Mouse (Mus musculus) stomach, embryonic 14.5 days (tissue): ENCODE data around the gene Aldh3b1. TPM values are rescaled to one million over a fixed set of nuclear protein-coding genes. Genes with fewer than 3 reads are reported as not detected.

Experiments used
- ATAC-seq: fragments of 200-750 bp; cut with Nextera tagmentation; 2 replicates; pipeline ENCODE4 v1.8.0; 2017; ENCODE audit warnings: low read depth, moderate TSS enrichment; ENCODE audit not compliant: insufficient number of reproducible peaks, insufficient read depth, low FRiP score
- H3K27ac ChIP-seq: fragments of 300-500 bp; sonication (generic); 2 replicates; pipeline ENCODE4 v1.5.1; 2014; ENCODE audit warnings: mild to moderate bottlenecking, low read length, moderate library complexity, mixed read lengths
- H3K27me3 ChIP-seq: fragments of 300-500 bp; sonication (generic); 2 replicates; pipeline ENCODE4 v1.6.1; 2014; ENCODE audit warnings: low read length, control low read depth, mixed read lengths; ENCODE audit not compliant: control insufficient read depth, insufficient read depth
- H3K36me3 ChIP-seq: fragments of 300-500 bp; sonication (generic); 2 replicates; pipeline ENCODE4 v1.6.1; 2014; ENCODE audit warnings: mild to moderate bottlenecking, control low read depth, low read length, moderate library complexity, mixed read lengths; ENCODE audit not compliant: control insufficient read depth, insufficient read depth
- H3K4me1 ChIP-seq: fragments of 300-500 bp; sonication (generic); 2 replicates; pipeline ENCODE4 v1.6.1; 2014; ENCODE audit warnings: low read length, control low read depth, mixed read lengths; ENCODE audit not compliant: control insufficient read depth, insufficient read depth
- H3K4me2 ChIP-seq: fragments of 300-500 bp; sonication (generic); replicated peaks from 2 replicates; pipeline ENCODE4 v1.6.1; 2014; ENCODE audit warnings: low read depth, low read length, control low read depth
- H3K4me3 ChIP-seq: fragments of 300-500 bp; sonication (generic); 2 replicates; pipeline ENCODE4 v1.5.1; 2014; ENCODE audit warnings: low read depth, low read length, control low read depth
- H3K9ac ChIP-seq: fragments of 300-500 bp; sonication (generic); replicated peaks from 2 replicates; pipeline ENCODE4 v1.6.1; 2014; ENCODE audit warnings: low read depth, mild to moderate bottlenecking, control low read depth, low read length, moderate library complexity, mixed read lengths
- H3K9me3 ChIP-seq: fragments of 300-500 bp; sonication (generic); 2 replicates; pipeline ENCODE4 v1.6.1; 2016; ENCODE audit warnings: low read depth, low read length, control low read depth; ENCODE audit not compliant: control insufficient read depth
- WGBS: fragments of 180-500 bp; shearing (Covaris S2); extraction: QIAGEN DNeasy Blood & Tissue Kit; methylation state at CpG from one replicate; pipeline ENCODE4 v1.1.7; 2014; 5-methylcytosine and 5-hydroxymethylcytosine counted together
- polyA plus RNA-seq: library from polyadenylated mRNA; unstranded; fragments of >200 nt; fragmentation: Nextera tagmentation; extraction: Ambion mirVana; gene quantifications from 2 replicates; pipeline ENCODE4 v1.2.1, GENCODE M21; 2014

The Aldh3b1 gene
- polyA plus RNA-seq, 1 experiment from 2014 or later: 1.2 TPM

- Histone ChIP-seq H3K4me2 (peak within 1 kb of the TSS; percentile 84), H3K36me3 (peaks cover 19% of the 10 kb centered on the region), H3K4me3 (peak within 1 kb of the TSS; percentile 66), H3K9ac (peak within 1 kb of the TSS; percentile 65), H3K4me1 (peaks cover 15% of the 10 kb centered on the region), H3K9me3 (no peaks in the 10 kb centered on the region), H3K27me3 (no peaks in the 10 kb centered on the region), H3K27ac (peak within 1 kb of the TSS; percentile 76)
- WGBS: under 1% methylated on average over 43 of the region's 43 CpGs
- ATAC-seq: peak; percentile 98
Observed at GRCm38 (mm10) chr19:3912337-3913204, 17.0 kb downstream of the Aldh3b1 start, which contains the start of gene Ndufs8. TSS of gene Ndufs8 (minus strand) at chr19:3912774.

GRCm38 (mm10) chr19:3910206-3910605 is 19.4 kb downstream of the Aldh3b1 start:
- Histone ChIP-seq H3K27ac (no peak overlapping the region), H3K27me3 (no peaks in the 10 kb centered on the region), H3K4me1 (peaks cover 30% of the 10 kb centered on the region), H3K36me3 (peaks cover 19% of the 10 kb centered on the region), H3K4me3 (no peak overlapping the region), H3K9me3 (no peaks in the 10 kb centered on the region), H3K4me2 (no peak overlapping the region), H3K9ac (no peak overlapping the region)
- 81% methylated on average over 5 of the region's 5 CpGs for WGBS
- ATAC-seq: no peak

- ATAC-seq: no peak
- Histone ChIP-seq H3K4me2 (peak overlapping the region; percentile 78), H3K4me1 (peaks cover 27% of the 10 kb centered on the region), H3K36me3 (peaks cover 23% of the 10 kb centered on the region), H3K9me3 (no peaks in the 10 kb centered on the region), H3K4me3 (0 out of 2 replicates have a peak overlapping the region, but pooled peaks have one; percentile 55), H3K27me3 (no peaks in the 10 kb centered on the region), H3K9ac (no peak overlapping the region), H3K27ac (no peak overlapping the region)
- 76% methylated on average over 8 of the region's 8 CpGs for WGBS
Observed at GRCm38 (mm10) chr19:3907876-3908660, 21.5 kb downstream of the Aldh3b1 start.

- H3K36me3 ChIP-seq: peaks cover 33% of the 10 kb centered on the region
Observed at GRCm38 (mm10) chr19:3906795-3907786, 22.5 kb downstream of the Aldh3b1 start, which contains the start of gene Tcirg1. TSS of gene Tcirg1 (minus strand) at chr19:3907133.

GRCm38 (mm10) chr19:3906326-3906725 is 23.3 kb downstream of the Aldh3b1 start:
- peaks cover 37% of the 10 kb centered on the region for H3K36me3 ChIP-seq
- peak overlapping the region; percentile 55 for H3K4me3 ChIP-seq
- H3K9me3 ChIP-seq: no peaks in the 10 kb centered on the region
- H3K27me3 ChIP-seq: no peaks in the 10 kb centered on the region
- peaks cover 23% of the 10 kb centered on the region for H3K4me1 ChIP-seq
- peak overlapping the region; percentile 52 for H3K9ac ChIP-seq
- peak overlapping the region; percentile 29; the same call in 1 of the 2 replicates for H3K27ac ChIP-seq
- no peak for ATAC-seq
- H3K4me2 ChIP-seq: peak overlapping the region; percentile 78
- WGBS: 32% methylated on average over 10 of the region's 10 CpGs

More at GRCm38 (mm10) chr19:3906795-3907786, 22.5 kb downstream of the Aldh3b1 start, which contains the start of gene Tcirg1:
- 3% methylated on average over 36 of the region's 36 CpGs for WGBS
- Histone ChIP-seq H3K4me3 (peak within 1 kb of the TSS; percentile 55), H3K27ac (peak within 1 kb of the TSS; percentile 61; the same call in 1 of the 2 replicates), H3K4me1 (peaks cover 27% of the 10 kb centered on the region), H3K4me2 (peak within 1 kb of the TSS; percentile 78), H3K27me3 (no peaks in the 10 kb centered on the region), H3K9me3 (no peaks in the 10 kb centered on the region), H3K9ac (peak within 1 kb of the TSS; percentile 52)
- peak; percentile 89 for ATAC-seq

- peak overlapping the region; percentile 78 for H3K4me2 ChIP-seq
- H3K9me3 ChIP-seq: no peaks in the 10 kb centered on the region
- peaks cover 32% of the 10 kb centered on the region for H3K36me3 ChIP-seq
- no peaks in the 10 kb centered on the region for H3K27me3 ChIP-seq
- no peak overlapping the region; the same call in 1 of the 2 replicates for H3K9ac ChIP-seq
- no peak for ATAC-seq
- 37% methylated on average over 6 of the region's 6 CpGs for WGBS
- peaks cover 23% of the 10 kb centered on the region for H3K4me1 ChIP-seq
- H3K27ac ChIP-seq: peak overlapping the region; percentile 68
- peak overlapping the region; percentile 3; the same call in 1 of the 2 replicates for H3K4me3 ChIP-seq
Observed at GRCm38 (mm10) chr19:3905261-3905969, 24.2 kb downstream of the Aldh3b1 start.

- Histone ChIP-seq H3K27ac (no peak overlapping the region), H3K4me1 (peaks cover 23% of the 10 kb centered on the region), H3K9me3 (no peaks in the 10 kb centered on the region), H3K9ac (no peak overlapping the region), H3K27me3 (no peaks in the 10 kb centered on the region), H3K36me3 (peaks cover 32% of the 10 kb centered on the region), H3K4me3 (no peak overlapping the region), H3K4me2 (peak overlapping the region; percentile 78; the same call in 1 of the 2 replicates)
- no peak for ATAC-seq
- 69% methylated on average over 10 of the region's 10 CpGs for WGBS
Observed at GRCm38 (mm10) chr19:3904363-3904675, 25.3 kb downstream of the Aldh3b1 start.
